Mouse (Mus musculus) lung, adult 2 months (tissue): ENCODE measurements around the gene Gpatch4.

Source experiments
- CTCF ChIP-seq: fragments of 200-500 bp; IDR thresholded peaks from 2 replicates; pipeline ENCODE4 v1.5.1; 2011; ENCODE audit warnings: mild to moderate bottlenecking, low read length, control low read depth; ENCODE audit not compliant: insufficient read depth
- POLR2A ChIP-seq: fragments of 200-500 bp; IDR thresholded peaks from 2 replicates; pipeline ENCODE4 v1.6.1; 2011; ENCODE audit warnings: low read depth, mild to moderate bottlenecking, control low read depth, low read length, borderline replicate concordance; ENCODE audit errors: extremely low read depth

DNA sequence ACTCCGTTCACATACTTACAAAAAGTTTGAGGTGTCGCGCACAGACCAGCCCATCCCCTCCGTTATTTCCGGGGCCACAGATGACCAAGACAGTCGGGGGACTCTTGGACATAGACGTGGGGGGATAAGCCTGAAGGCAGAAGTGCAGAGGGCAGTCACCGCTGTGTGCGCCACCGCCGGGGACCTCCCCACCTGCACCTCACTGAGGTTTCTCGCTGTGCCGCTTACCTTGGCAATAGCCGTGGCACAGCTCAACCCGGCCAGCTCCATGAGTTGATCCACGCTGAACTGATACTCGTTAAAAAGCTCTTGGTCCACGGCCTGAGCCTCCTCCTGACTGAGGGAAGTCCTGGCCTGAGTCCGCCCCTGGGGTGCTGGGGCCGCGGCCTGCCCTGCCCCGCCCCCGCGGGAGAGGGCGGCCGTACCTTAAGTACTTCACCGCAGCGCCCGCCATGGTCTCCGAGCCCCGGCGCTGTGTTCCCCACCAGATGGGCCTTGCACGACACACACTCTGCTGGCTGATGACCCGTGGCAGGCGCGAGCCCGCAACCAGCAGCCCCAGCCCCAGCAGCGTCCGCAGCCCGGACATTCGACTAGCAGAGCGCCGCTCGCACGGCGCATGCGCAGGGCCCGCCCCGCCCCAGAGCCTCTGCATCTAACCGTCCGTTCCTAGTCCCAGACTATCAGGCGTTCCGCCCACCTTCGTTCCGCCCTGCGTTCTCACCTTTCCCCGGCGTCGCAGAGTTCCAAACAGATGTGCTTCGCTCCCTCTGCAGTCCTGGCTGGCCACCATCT is 15.2 kb downstream of the Gpatch4 start, which contains the start of gene Naxe:
- TF ChIP-seq CTCF (no peak), POLR2A (peak; percentile 89)
